Mouse (Mus musculus) thymus, postnatal 4 days (tissue): ENCODE results near the gene Rmnd5b.
"Not testable (repeated sequence)": the region's sequence is repeated elsewhere in the genome, so short reads cannot be mapped to it uniquely, and the experiment has no call there.

Experiments
- DNase-seq: peaks from one replicate; pipeline ENCODE4 v3.0.0; 2021

Rmnd5b gene

DNA sequence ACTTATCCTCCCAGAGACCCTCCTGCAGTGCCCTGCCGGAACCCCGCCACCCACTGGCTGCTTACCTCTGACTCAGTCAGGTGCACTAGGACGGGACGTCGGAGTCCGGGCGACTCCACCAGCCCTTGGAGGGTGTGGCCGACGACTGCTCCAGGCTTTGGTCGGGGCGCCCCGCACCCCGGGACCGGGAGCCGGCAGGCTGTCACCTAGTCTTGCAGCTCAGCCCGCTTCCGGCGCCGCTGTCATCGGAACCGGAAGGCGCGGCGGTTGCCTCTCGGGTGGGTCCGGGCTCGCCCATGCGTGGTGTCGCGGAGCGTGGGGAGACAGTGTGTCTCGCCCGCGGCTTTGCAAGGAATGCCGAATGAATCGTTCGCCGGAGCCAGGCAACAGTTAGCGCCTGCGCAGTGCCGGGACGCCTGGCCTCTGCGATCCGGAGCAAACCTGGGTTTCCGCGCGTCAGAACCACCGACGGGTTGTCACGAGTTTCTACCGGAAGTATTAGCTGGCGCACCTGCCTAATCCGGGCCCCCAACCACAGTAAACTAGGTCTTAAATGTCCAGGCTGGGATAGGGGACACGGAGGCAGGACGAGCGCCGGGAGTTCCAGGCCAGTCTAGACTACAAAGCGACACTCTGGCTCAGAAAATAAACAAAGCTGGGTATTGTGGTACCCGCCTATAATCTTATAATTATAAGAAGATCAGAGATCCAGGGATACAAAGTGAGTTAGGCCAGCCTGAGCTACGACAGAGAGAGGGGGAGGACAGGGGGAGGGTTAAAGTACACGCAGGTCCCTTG is at the start of gene Rmnd5b:
TSS of gene Rmnd5b (minus strand) at position 372 of the 798 bp plus-strand sequence.
- peak; percentile 89 for DNase-seq

DNA sequence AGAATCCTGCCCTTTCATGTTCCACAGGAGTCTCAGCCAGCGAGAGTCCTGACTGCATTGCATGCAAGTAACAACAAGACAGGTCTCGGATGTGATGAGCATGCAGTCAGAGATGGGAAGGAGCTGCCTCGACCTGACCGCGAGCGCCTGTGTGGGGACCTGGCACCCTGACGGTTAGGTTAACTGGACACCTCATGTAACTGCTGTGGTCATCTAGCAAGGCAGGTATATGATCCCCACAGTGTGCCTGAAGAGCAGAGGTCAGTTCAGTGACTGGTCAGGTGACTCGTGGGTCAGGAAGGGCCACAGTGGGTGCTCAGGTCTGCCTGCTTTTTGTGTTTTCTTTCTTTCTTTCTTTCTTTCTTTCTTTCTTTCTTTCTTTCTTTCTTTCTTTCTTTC is 46.3 kb upstream of the Rmnd5b start:
- DNase-seq = peak; percentile 24

DNA sequence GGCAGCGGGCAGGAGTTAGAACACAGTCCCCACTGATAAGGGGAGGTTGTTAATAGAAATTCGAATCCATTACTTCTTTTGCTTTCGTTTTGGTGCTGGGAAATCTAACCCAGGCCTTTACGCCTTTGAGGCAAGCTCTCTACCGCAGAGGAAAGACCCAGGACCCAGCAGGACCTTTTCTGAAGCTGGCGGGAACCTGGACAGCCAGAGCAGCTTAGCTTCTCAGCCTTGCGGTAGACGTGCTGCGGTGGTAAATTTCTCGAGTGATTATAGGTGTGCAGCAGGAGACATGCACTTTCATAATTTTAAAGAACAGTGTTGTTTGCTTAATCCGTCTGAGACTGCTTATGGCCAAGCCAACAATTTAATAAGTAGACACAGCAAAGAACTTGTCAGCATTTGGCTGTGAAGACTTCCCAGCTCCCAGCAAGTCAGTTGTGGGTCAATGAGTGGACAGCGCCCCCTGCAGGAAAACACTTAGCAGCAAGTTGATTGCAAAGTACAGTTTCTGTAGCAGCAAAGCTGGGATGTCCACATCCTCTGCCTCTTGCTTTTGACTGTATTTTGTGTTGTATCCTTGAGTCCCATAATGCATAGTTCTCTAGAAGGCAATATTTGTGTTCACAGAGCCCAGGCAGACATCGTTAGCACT is 45.8 kb upstream of the Rmnd5b start:
- peak; percentile 95 for DNase-seq

DNA sequence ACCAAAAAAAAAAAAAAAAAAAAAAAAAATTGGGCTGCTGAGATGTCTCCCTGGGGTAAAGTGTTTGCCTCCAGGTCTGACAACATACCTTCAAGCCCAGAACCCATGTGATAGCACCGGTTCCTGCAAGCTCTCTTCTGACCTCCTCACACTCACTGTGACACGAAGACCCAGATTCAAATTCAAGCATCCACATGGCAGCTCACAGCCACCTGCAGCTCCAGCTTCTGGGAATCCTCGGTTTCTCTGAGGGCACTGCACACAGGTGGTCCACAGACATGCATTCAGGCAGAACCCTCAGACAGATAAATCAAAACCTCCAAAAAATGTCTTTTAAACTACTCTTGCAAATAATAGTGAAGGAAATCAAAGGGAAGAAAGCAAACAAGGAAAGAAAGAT is 43.8 kb upstream of the Rmnd5b start:
- no peak for DNase-seq

DNA sequence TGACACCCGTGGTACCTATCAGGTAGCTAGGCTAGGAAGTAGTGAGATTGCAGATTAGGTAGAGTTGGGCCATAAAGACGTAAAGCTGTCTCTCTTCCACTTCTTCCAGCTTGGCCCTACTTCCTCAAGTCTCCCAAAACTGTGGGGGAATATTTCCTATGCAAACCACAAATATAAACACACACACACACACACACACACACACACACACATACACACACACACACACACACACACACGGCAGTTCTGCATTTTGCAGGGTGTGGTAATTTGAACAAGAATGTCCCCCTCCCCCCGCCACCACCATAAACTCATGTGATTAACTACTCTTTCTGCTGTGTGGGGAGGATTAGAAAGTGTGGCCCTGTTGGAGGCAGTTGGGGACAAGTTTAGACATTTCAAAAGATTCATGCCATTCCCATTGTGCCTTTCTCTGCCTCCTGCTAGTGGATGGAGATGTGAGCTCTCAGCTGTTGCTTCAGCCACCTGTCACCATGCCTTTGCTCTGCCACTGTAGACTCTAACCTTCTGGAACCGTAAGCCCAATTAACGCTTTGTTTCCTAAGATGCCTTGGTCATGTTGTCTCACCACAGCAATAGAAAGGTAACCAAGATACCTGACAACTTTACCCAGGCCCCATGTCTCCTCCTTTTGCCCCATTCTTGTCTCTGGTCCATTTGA is 42.2 kb upstream of the Rmnd5b start:
- DNase-seq = no peak

DNA sequence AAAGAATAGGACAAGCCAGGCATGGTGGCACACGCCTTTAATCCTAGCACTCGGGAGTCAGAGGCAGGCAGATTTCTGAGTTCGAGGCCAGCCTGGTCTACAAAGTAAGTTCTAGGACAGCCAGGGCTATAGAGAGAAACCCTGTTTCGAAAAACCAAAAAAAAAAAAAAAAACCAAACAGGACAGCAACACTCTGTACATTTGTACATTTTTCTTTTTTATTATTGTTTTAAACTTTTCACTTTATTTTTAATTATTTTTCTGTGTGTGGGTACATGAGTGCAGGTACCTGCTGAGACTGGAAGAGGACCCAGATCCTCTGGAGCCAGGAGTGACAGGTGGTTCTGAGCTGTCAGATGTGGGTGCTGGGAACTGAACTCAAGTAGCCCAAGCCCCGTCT is 39.7 kb upstream of the Rmnd5b start:
- DNase-seq = no peak

DNA sequence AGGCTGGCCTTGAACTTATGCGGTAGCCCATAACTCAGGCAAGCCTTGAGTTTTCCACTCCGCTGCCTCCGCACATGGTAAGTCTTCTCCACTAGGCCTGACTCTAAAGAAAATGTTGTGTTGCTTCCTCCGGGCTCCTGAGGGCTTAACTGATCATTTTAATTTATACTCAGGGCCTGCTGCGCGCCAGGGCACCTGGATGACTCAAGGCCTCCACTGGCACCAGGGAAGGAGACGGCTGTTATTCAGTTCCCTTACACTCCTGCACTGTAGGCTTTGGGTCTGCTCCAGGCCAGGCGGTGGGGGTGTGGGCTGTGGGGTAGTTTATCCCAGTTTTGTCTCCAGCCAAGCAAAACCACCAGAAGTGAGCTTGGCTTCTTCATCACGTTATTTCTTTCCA is 37.6 kb upstream of the Rmnd5b start:
- no peak for DNase-seq

DNA sequence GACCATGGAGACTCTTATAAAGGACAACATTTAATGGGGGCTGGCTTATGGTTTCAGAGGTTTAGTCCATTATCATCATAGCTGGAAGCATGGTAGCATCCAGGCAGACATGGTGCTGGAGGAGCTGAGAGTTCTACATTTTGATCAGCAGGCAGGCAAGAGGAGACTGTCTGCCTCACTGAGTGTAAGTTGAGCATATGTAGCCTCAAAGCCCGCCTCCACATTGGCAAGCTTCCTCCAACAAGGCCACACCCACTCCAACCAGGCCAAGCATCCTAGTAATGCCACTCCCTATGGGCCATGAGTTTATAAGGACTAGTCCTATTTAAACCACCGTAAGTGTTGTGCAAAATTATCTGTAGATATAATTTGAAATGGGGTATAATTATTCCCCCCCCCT is 35.7 kb upstream of the Rmnd5b start:
- no peak for DNase-seq

DNA sequence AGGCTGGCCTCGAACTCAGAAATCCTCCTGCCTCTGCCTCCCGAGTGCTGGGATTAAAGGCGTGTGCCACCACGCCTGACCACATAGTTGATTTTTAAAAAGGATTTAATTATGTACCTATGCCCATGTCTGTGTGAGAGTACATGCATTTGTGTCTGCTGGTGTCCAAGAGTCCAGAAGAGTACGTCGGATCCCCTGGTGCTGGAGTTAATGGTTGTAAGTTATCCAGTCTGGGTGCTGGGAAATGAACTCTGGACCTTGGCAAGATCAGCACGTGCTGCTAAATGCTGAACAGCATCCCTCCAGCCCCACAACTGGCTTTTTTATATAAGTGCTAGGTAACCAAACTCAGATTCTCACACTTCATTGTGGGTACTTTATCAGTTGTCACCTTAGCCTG is 35.1 kb upstream of the Rmnd5b start:
- no peak for DNase-seq

DNA sequence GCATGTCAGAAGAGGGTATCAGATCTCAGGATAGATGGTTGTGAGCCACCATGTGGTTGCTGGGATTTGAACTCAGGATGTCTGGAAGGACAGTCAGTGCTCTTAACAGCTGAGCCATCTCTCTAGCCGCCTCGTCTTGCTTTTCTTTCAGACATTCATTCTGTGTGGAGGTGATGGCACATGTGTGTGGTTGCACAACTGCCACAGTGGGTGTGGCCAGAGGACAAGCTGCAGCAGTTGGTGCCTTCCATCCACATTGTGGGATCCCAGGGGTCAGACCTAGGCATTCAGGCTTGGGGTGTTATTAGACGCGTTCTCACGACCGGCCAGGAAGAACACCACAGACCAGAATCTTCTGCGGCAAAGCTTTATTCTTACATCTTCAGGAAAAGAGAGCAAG is 29.1 kb upstream of the Rmnd5b start:
- DNase-seq = not testable (repeated sequence)

DNA sequence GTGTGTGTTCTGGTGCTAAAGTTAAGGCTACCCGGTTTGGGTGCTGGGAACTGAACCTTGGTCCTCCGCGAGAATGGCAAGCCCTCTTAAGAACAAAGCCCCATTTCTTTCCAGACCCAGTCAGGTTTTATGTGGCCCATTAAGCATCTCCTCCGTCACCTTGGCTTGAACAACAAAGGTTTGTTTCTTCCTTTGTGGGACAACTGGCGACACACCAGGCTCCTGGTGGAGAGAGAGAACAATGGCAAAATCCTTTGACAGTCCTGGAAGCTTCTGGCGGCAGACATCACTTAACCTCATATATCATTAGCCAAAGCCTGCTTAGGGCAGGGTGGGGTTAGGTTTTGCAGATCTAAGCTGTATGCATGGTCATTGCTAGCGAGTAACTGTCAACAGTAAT is 26.9 kb upstream of the Rmnd5b start:
- no peak for DNase-seq

DNA sequence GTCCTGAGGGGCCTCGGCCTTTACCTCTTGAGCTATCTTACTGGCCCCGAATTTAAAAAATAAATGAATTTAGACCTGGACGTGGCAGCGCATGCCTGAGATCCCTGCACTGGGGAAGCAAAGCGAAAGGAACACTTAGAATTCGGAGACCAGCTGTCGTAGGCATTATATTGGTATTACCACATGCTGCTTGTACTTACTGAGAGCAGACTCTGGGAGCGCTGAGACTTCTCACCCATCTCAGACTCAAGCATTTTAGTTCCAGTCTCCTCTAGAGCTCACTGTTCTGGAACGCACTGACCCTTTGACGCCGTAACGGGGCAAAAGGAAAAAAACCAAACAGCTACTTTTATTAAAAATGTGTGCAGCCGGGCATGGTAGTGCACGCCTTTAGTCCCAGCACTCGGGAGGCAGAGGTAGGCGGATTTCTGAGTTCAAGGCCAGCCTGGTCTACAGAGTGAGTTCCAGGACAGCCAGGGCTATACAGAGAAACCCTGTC is 26.2 kb upstream of the Rmnd5b start:
- no peak for DNase-seq

DNA sequence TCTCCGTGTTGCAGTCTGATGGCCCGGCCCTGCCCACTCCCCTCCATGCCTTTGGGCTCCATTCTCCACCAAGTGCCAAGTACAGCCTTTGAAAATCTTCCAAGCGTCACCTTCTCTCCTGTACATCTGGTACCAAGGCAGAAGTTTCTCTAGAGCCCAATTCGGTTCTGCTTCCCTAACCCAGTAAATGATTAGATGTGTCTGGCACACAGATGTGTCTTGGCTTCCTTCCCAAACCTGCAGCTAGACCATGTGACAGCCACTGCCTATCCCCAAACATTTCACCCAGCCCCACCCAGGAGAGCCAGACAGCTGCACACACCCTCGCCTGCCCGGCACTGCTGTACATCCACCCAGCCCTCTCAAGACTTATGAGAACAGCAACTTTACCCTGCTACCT is 23.0 kb upstream of the Rmnd5b start:
- DNase-seq = peak; percentile 44

DNA sequence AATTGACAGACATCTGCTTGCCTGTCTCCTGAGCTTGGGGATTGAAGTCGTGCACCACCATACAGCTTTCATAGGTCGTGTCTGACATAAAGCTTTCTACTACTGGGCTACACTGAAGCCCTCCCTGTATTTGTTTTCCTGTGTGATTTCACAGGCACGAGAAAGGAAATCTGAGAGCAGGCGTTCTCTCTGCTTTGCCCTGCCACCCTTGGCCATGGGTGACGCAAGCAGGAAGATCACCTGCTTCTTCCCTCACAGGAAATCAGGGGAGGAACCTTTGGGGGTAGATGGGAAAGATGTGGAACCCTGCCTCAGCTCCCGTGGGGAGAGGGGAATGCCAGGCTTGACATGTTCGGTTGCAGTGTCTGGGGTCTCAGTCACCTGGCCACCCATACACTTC is 22.6 kb upstream of the Rmnd5b start:
- DNase-seq = no peak

DNA sequence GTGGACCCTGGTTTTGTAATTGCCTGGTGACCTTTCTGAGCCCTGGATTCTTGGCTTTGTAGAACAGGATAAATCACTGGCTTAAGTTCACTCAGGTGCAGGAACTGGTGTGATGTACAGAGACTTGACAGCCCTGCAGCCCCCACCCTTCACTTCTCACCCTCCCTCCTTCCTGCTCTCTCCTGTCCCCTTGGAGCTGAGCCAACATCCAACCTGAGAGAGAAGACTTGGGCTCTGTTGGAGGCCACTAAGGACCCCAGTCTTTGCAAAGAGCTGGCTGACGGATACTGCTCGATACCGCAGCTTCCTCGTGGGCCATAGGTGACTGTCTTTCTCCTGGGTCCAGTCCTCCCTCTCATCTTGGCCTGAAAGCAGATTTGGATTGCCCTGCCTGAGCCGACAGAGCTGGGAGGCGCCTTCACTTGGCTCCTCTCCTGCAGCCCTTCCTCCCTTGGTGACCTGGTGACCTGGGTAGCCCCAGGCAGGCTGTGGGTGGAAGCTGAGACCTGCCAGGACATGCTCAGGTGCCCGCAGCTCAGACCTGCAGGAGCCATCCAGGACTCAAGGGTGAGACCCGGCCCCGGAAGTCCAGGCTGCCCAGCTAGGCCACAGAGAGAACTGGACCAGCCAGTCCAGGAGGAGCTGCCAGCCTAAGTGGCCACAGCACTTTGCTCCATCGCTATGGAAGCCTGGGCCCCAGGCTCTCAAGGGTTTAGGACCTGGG is 21.3 kb upstream of the Rmnd5b start:
- DNase-seq = no peak

DNA sequence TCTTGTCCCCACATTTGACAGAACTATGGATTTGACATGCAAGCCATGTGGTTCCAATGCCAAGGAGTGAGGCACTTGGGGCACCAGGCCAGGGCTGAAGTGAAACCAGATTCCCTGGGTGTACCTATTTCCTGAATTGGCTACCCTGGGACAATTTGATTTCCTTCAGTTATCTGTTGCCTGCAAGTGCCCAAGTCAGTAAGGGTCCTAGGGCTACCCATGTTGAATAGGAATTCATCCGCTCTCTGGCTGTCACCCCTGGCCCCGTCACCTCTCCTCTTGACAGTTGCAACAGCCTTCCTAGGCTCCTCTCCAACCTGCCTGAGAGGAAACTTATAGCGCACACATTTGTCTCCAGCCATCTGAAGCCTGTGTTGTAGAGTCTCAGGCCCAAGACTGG is 19.2 kb upstream of the Rmnd5b start:
- DNase-seq = no peak

DNA sequence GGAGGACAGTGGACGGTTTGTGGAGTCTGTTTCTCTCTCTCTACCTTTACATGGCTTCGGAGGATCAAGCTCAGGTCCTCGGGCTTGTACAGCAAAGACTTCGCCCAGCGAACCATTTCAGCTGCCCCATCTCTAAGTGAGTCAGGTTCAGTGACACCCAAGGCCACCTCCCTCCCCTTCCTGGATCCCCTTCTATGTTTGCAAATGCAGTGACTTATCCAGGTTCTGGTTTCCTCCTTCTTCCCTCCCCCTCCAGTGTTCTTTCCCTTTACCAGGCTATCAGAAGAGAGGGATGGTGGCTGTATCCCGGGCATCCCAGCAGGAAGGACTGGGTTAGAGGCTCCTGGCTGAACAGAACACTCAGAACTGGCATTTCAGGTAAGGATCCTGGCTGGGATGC is 18.0 kb upstream of the Rmnd5b start:
- DNase-seq = no peak

DNA sequence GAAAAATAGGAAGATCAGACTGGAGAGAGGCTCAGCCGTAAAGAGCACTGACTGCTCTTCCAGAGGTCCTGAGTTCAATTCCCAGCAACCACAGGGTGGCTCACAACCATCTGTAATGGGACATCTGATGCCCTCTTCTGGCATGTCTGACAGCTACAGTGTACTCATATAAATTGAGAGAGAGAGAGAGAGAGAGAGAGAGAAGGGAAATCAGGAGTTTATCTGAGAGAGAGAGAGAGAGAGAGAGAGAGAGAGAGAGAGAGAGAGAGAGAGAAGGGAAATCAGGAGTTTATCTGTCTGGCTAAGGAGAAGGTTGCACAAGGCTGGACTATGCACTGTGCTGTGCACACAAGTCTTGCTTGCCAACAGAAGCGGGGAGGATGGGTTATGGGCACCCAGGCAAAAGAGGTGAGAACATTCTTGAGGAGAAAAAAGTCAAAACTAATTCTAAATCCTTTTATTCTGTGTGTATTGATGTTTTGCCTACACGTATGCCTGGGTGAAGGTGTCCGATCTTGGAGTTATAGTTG is 17.3 kb upstream of the Rmnd5b start:
- no peak for DNase-seq

DNA sequence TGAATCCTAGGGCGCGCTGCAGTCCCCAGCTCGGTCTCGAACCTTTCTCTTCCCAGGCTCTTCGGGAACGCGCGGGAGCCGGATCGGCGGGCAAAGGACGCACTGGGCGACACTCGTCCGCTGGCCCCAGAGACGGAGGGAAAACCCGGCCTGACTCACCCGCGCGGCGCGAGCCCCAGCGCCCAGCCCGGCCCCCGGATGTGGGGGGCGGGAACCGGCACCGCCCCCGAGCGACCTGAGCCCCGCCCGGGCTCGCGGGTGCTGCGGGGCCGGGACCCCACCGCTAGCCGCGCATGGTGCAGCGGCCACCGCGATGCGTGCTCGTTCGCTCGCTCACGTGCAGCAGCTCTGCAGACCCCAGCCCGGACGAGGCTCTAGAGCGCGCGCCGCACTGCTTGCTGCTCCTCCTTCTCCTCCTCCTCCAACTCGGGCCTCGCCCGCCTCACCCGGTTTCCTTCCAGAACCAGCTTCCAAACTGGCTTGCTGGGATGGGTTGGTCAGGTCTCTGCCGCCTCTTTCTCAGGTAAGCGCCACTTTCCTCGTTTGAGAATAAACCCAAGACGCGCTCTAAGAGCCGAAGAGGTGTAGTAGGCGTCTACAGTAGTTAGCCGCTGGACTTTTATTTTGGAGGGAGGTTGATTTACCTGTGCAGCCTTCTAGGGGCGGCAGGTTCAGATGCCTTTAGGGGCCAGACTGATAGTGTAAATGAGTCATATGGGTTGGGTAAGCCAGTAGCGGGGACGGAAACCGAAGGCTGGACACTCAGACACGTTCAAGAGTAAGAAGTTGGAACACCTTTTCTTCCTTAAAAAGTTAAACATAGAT is 15.2 kb upstream of the Rmnd5b start, which contains the start of the genes N4bp3 and D930048N14Rik:
TSS of gene N4bp3 (minus strand) at position 152 of the 825 bp plus-strand sequence.
TSS of gene D930048N14Rik (plus strand) at position 264 of the 825 bp plus-strand sequence.
- DNase-seq = peak; percentile 83

DNA sequence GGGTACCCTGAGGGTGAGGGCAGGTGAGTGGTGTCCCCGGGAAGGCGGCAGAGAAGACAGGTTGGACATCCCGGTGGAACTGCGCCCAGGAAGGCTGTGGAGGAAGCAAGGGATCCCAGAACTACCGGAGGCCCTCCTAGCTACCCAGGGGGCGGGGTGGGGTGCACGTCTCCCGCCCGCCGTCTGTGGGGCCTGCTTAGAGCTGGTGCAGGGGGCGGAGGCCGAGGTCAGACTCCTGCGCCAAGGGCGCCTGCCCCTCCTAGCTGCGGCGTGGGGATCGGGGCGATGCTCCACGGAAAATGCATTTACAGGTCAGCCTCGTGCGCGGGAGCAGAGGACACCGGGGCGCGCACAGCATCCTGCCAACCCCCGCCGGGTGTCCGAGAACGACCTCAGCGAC is 14.6 kb upstream of the Rmnd5b start:
- DNase-seq = peak; percentile 73

DNA sequence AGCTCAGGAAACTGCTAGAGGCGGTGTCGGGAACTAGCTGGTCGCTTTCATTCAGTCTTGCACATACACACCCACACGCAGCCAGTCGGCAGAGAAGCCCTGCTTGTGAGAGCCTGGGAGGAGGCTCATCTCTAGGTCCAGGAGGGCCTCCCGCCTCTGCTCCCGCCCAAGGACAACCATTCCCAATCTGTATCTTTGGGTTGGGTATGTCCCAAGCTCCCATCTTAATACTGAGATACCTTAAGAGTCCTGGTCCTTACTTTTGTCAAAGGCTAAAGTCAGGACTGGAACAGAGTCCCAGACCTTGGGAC is 14.1 kb upstream of the Rmnd5b start:
- peak; percentile 61 for DNase-seq
